Mouse (Mus musculus) mature B cell (primary cell): ENCODE measurements around the gene Klra10.
"Not testable (repeated sequence)": the region's sequence is repeated elsewhere in the genome, so short reads cannot be mapped to it uniquely, and the experiment has no call there.

Experiments used
- in situ Hi-C: fragments of 300-500 bp; cut with MboI; formaldehyde crosslinking; loops from 2 replicates; pipeline ENCODE4 v1.14.3; 2019

Klra10 gene

DNA sequence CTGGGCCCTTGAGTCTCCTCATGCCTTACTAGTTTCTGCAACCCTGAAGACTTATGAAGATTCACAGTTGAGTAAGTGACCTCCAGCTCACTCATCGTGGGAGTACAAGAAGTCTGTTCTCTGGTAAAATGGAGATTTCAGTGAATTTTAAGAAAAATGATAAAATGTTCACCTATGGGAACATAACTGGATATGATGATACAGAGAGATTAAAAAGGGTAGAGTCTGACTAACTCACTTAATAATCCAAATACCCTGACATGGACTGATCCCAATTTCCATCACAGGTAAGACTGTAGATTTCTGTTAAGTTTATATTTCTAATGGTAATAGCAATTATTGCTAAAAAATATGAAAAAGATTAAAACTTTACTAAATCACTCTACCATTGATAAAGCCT, at the start of gene Klra10:
Gene Klra10 (minus strand): TSS at position 101 of the 400 bp plus-strand sequence.
- in situ Hi-C loops, result not testable (repeated sequence)

DNA sequence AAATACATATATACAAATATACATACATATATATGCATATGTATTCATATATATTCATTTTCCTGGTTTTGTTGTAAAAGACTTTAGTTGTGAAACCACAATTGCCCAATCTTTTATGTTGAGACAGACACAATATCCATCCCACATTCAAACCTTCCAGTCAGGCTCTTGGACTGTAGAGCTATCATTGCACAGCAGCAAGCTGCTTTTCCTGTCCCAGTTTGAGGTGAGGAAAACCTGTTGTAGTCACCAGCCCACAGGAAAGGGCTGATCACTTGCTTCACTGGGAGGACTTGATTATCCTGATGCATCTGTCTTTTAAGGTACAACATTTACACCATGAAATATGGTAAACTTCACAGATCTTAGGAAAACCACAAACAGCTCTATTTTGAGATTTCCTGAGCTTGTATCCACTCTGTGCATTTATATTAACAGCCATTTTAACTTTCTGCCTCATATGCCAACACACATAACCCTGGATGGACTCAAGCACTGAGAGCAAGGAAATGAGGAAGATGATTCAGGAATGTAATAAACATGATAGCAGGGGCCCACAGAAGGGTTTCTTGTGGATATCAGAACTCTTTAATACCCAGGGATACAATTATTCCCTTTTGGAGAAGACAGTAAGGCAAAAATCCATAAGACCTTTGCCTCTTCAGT, 6.4 kb upstream of the Klra10 start:
- in situ Hi-C loops, result no loop called here

DNA sequence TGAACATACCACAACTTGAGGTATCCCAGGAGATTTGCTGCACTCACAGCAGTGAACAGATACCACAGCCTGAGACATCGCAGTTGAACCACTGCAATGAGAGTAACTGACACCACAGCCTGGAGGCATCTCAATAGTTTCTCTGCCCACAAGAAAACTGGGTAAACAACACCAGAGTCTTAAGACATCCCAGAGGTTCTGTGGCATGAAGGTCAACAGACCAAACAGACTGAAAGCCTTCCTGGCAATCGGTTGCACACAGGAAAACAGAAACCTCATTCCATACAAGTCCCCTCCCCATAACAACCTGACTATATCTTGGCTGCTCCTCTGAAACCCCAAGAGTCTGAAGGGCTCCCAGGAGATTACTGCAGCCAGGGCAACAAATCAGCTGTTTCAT, 26.4 kb downstream of the Klra10 start:
- in situ Hi-C loops, result no loop called here

DNA sequence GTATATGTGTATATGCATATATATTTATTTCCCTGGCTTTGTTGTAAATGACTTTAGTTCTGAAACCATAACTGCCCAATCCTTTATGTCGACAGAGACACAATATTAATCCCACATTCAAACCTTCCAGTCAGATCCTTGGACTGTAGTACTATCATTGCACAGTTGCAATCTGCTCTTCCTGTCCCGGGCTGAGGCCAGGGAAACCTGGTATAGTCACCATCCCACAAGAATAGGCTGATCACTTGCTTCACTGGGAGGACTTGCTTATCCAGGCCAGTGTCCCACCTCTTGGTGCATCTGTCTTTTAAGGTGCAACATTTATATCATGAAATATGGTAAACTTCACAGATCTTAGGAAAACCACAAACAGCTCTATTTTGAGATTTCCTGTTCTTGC, 44.2 kb downstream of the Klra10 start:
- in situ Hi-C loops, result no loop called here

DNA sequence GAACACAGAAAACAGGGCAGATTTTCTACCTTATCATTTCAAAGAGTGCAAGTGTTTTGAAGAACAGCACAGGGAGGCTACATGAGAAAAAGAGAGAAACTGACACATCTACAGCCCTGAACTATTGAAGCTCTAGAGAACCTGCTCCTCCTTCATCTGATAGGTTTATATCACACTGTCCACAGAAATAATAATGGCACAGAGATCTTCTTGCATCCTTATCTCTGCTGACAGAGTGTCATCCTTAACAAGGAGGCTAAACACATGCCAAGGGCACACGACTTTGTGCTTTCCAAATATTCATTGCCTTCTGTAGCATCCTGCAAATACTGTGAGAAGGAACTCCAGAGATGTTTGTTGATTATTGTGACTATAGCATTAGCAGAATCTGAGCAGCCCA, 45.1 kb downstream of the Klra10 start:
- in situ Hi-C loops, result no loop called here

DNA sequence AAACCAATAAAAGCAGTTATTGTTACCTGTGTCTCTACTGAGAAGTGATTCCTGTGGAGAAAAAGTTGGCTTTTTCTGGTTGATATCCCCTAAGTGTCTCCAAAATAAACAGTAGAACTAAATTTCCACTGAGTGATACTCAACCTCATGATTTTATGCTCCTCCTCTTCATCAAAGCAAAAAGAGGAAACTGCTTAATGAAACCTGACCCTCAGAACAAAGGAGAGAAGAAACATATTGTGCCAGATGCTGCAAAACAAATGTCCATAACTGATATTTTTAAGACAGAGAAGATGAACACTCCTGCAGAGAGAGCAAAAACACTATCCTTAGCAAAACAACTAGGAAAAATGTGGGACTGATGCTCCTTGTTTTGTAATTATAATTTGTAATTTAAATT, 48.5 kb downstream of the Klra10 start, which contains the start of gene Klra7:
Gene Klra7 (minus strand): TSS at position 101 of the 400 bp plus-strand sequence.
- in situ Hi-C loops, result no loop called here
